Mouse (Mus musculus) kidney, adult 2 months (tissue): ENCODE results near the gene Galnt18.

Source experiments
- CTCF ChIP-seq: fragments of 200-500 bp; conservative IDR thresholded peaks from 2 replicates; pipeline ENCODE4 v1.5.1; 2011; ENCODE audit warnings: low read depth, mild to moderate bottlenecking, control low read depth, low read length, moderate library complexity, mixed read lengths; ENCODE audit not compliant: insufficient read depth, insufficient read length
- POLR2A ChIP-seq: fragments of 200-500 bp; IDR thresholded peaks from one replicate; pipeline ENCODE4 v1.6.1; 2011; ENCODE audit warnings: low read depth, low read length, control low read depth

DNA sequence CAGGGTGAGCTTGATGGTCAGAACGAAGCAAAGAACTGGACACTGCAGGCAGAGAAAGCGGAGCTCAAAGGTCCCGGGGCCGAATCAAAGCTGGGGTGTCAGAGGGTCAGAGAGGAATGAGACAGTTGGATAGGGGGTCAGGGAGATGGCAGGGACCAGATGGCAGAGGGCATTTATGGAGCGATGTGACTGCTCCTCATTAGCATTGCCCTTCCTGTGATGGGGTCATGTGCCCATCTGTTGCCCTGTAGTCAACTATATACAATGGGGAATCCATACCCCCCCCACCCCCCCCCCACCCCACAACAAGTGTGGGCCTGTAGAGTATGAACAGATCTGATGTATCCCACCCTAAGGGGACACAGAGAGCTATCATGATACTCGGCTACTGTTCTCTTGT lies 39.7 kb downstream of the Galnt18 start:
- TF ChIP-seq CTCF (no peak), POLR2A (no peak)
